Mouse (Mus musculus) monocyte, adult 5-6 weeks (primary cell): ENCODE results near the gene Fignl1. TPM values are rescaled to one million over a fixed set of nuclear protein-coding genes. Genes with fewer than 3 reads are reported as not detected.
A peak's percentile ranks its signal among the peaks of the same experiment; 100 is the strongest.

Source experiments
- ATAC-seq: fragments of 153-309, 156-312 bp; replicated peaks from 2 replicates; pipeline ENCODE4 v1.8.0; 2017; ENCODE audit warnings: mild to moderate bottlenecking; ENCODE audit not compliant: low TSS enrichment, insufficient number of reproducible peaks, severe bottlenecking, poor library complexity, low FRiP score
- total RNA-seq: library from RNA; stranded (forward); fragments of 200-1000, 200-491, 200-594 nt; gene quantifications from 3 replicates; pipeline ENCODE4 v1.2.3, GENCODE M21; 2017

Gene Fignl1
- 1.8 to 4.7 TPM (median 4.7 TPM) in 3 replicates for total RNA-seq

GRCm38 (mm10) chr11:11808820-11809403, at the start of gene Fignl1:
Gene Fignl1, minus strand, starts transcription at chr11:11808962.
- peak; percentile 90 for ATAC-seq

GRCm38 (mm10) chr11:11856959-11857358, 48.2 kb upstream of the Fignl1 start:
- no peak for ATAC-seq

- ATAC-seq = no peak
These were observed 46.9 kb upstream of the Fignl1 start for GRCm38 (mm10) chr11:11855685-11856131.

GRCm38 (mm10) chr11:11855061-11855672, 46.4 kb upstream of the Fignl1 start:
- no peak for ATAC-seq

- no peak for ATAC-seq
These were observed 45.1 kb upstream of the Fignl1 start for GRCm38 (mm10) chr11:11853731-11854461.

- no peak for ATAC-seq
These were observed 43.3 kb upstream of the Fignl1 start for GRCm38 (mm10) chr11:11851957-11852505.

GRCm38 (mm10) chr11:11850476-11851267, 41.9 kb upstream of the Fignl1 start:
- ATAC-seq = no peak

- ATAC-seq = no peak
These were observed 41.0 kb upstream of the Fignl1 start for GRCm38 (mm10) chr11:11849513-11850311.

- no peak for ATAC-seq
These were observed 39.7 kb upstream of the Fignl1 start for GRCm38 (mm10) chr11:11848467-11848866.

GRCm38 (mm10) chr11:11845044-11845443, 36.3 kb upstream of the Fignl1 start:
- no peak for ATAC-seq

- no peak for ATAC-seq
These were observed 35.7 kb upstream of the Fignl1 start for GRCm38 (mm10) chr11:11844367-11844971.

GRCm38 (mm10) chr11:11841590-11841989, 32.8 kb upstream of the Fignl1 start:
- ATAC-seq = no peak

- no peak for ATAC-seq
These were observed 32.0 kb upstream of the Fignl1 start for GRCm38 (mm10) chr11:11840746-11841145.

GRCm38 (mm10) chr11:11839874-11840273, 31.1 kb upstream of the Fignl1 start:
- ATAC-seq = no peak

- no peak for ATAC-seq
These were observed 28.6 kb upstream of the Fignl1 start for GRCm38 (mm10) chr11:11837384-11837783.

GRCm38 (mm10) chr11:11836713-11837370, 28.1 kb upstream of the Fignl1 start:
- ATAC-seq = 0 out of 2 replicates have a peak, but pooled peaks have one; percentile 35

GRCm38 (mm10) chr11:11836262-11836661, 27.5 kb upstream of the Fignl1 start:
- ATAC-seq = no peak
